Mouse (Mus musculus) neural tube, embryonic 14.5 days (tissue): ENCODE results near the gene Vmac. TPM values are rescaled to one million over a fixed set of nuclear protein-coding genes. Genes with fewer than 3 reads are reported as not detected.

ENCODE experiments used
- ATAC-seq: fragments of 200-750 bp; cut with Nextera tagmentation; 2 replicates; pipeline ENCODE4 v1.8.0; 2017; ENCODE audit warnings: low read depth, mild to moderate bottlenecking, moderate TSS enrichment, moderate library complexity
- H3K27ac ChIP-seq: fragments of 300-500 bp; sonication (generic); 2 replicates; pipeline ENCODE4 v1.5.1; 2014; ENCODE audit warnings: low read depth, mild to moderate bottlenecking, control low read depth, low read length, moderate library complexity, mixed read lengths
- H3K27me3 ChIP-seq: fragments of 300-500 bp; sonication (generic); 2 replicates; pipeline ENCODE4 v1.6.1; 2014; ENCODE audit warnings: low read length; ENCODE audit not compliant: control insufficient read depth, insufficient read depth
- H3K36me3 ChIP-seq: fragments of 300-500 bp; sonication (generic); 2 replicates; pipeline ENCODE4 v1.6.1; 2014; ENCODE audit warnings: low read length, mixed read lengths; ENCODE audit not compliant: control insufficient read depth, insufficient read depth
- H3K4me1 ChIP-seq: fragments of 300-500 bp; sonication (generic); 2 replicates; pipeline ENCODE4 v1.6.1; 2014; ENCODE audit warnings: low read length; ENCODE audit not compliant: control insufficient read depth, insufficient read depth
- H3K4me2 ChIP-seq: fragments of 300-500 bp; sonication (generic); 2 replicates; pipeline ENCODE4 v1.6.1; 2014; ENCODE audit warnings: mild to moderate bottlenecking, low read depth, low read length, control low read depth
- H3K4me3 ChIP-seq: fragments of 300-500 bp; sonication (generic); 2 replicates; pipeline ENCODE4 v1.5.1; 2014; ENCODE audit warnings: low read depth, low read length, control low read depth, mixed read lengths
- H3K9ac ChIP-seq: fragments of 300-500 bp; sonication (generic); replicated peaks from 2 replicates; pipeline ENCODE4 v1.6.1; 2014; ENCODE audit warnings: low read depth, mild to moderate bottlenecking, control low read depth, low read length, mixed read lengths
- H3K9me3 ChIP-seq: fragments of 300-500 bp; sonication (generic); 2 replicates; pipeline ENCODE4 v1.6.1; 2016; ENCODE audit warnings: low read length; ENCODE audit not compliant: control insufficient read depth
- WGBS: fragments of 180-500 bp; shearing (Covaris S2); extraction: QIAGEN DNeasy Blood & Tissue Kit; methylation state at CpG from one replicate; pipeline ENCODE4 v1.1.7; 2014; 5-methylcytosine and 5-hydroxymethylcytosine counted together
- polyA plus RNA-seq: library from polyadenylated mRNA; unstranded; fragments of >200 nt; fragmentation: Nextera tagmentation; extraction: Ambion mirVana; gene quantifications from 2 replicates; pipeline ENCODE4 v1.2.1, GENCODE M21; 2014

The Vmac gene
- polyA plus RNA-seq, 1 experiment from 2014 or later: 19.4 TPM

DNA sequence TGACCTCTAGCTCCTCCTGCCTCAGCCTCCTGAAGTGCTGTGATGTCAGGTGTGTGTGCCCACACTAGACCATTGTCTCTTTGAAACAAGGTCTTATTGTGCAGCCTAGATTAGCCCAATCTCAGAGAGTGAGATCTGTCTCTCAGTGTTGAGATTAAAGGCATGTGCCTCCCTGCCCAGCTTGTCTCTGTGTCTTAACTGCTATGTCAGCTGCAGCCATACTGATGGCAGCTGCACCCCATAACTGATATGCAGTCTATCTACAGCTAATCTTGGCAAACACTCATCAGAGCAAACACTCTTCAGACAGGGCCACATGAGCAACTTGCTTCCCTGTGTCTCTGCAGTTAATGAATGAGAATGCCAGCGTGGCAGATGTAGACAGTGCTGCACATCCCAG, 11.3 kb downstream of the Vmac start:
- Histone ChIP-seq H3K27ac (no peak overlapping the region), H3K36me3 (peaks cover 82% of the 10 kb centered on the region), H3K9me3 (no peaks in the 10 kb centered on the region), H3K4me3 (no peak overlapping the region), H3K4me2 (no peak overlapping the region), H3K27me3 (no peaks in the 10 kb centered on the region), H3K4me1 (no peaks in the 10 kb centered on the region), H3K9ac (no peak overlapping the region)
- 100% methylated on average over 1 of the region's 1 CpGs for WGBS
- no peak for ATAC-seq

DNA sequence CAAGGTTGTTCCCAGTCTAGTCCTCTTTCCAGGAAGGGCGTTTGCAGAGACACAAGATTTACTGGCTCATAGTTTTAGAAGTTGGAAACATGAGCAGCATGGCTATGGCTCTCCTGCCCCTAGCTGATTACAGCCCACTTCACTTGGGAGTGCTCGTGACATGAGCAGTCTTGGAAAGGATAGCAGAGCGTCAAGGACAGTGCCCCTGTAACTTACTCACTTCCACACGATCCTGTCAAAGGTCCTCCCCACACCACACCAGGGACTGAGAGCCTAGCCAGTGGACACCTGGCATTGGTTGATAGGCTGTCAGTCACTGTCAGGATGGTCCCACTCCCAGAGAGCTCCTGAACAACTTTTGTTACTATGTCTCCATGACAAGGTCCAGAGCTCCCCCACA, 14.8 kb downstream of the Vmac start:
- ATAC-seq: no peak
- Histone ChIP-seq H3K4me1 (no peaks in the 10 kb centered on the region), H3K9me3 (no peaks in the 10 kb centered on the region), H3K36me3 (peaks cover 81% of the 10 kb centered on the region), H3K9ac (no peak overlapping the region), H3K4me2 (no peak overlapping the region), H3K4me3 (no peak overlapping the region), H3K27ac (no peak overlapping the region), H3K27me3 (no peaks in the 10 kb centered on the region)
- 92% methylated on average over 4 of the region's 4 CpGs for WGBS

DNA sequence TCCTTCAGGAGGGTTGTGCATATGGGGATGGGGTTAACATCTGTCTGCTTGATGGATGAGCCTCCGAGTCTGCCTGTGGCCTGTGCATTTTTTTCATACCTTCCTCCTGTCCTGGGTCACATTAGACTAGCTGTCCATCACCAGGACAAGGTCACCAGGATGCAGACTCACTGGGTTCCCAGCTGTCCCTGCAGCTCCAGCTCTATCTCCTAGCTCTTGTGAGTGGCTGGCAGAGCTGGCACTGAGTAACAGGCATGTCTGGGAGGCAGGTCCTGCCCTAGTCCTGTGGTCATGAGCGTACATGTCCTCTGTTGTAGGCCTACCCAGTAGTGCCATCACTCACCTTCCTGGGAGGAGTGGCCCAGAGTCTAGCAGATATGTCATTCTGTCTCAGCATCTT, 17.4 kb downstream of the Vmac start:
- Histone ChIP-seq H3K4me2 (no peak overlapping the region), H3K36me3 (peaks cover 77% of the 10 kb centered on the region), H3K27ac (no peak overlapping the region), H3K4me3 (no peak overlapping the region), H3K9ac (no peak overlapping the region), H3K27me3 (no peaks in the 10 kb centered on the region), H3K4me1 (no peaks in the 10 kb centered on the region), H3K9me3 (no peaks in the 10 kb centered on the region)
- 94% methylated on average over 2 of the region's 2 CpGs for WGBS
- no peak for ATAC-seq

DNA sequence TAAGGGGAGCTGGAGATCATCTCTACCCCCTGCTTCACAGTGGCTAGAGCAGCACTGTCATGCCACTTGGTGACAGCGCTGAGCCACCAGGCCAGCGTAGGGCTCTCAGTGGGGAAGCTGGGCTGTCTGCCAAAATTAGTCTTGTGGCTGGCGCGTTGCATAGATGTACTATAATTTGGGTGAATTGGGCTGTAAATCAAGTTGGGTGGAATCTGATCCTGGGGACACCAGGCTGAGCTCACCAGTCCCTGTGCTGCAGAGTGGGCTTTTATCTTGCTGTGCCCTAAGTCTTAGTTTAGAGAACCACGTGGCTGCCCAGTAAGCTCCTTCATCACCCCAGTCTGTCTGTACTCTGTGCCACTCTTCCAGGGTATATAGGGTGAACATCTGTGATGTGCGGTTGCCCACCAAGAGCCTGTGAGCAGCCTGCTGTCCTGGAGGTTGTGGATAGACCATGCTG, 23.9 kb downstream of the Vmac start:
- Histone ChIP-seq H3K27ac (peak overlapping the region; percentile 16; the same call in 1 of the 2 replicates), H3K9ac (no peak overlapping the region), H3K36me3 (peaks cover 29% of the 10 kb centered on the region)

DNA sequence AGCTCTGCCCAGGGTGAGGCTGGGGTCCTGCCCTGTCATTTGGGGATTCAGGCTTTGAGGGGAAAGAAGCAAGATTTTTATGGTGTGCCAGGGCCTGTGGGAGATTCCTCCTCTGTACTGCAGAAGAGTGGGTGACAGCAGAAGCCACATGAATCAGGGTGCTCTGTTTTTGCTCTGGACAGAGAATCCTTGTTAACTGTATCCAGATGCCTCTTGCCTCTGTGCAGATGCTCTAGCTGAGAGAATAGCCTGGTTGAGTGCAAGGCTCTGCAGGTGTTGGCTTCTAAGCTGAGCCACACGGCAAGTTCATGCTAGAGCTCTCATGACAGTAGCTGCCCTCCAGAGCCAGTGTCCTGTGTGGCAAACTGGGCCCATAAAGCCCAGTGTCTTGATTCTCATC, 24.4 kb downstream of the Vmac start:
- WGBS: 52% methylated on average over 1 of the region's 1 CpGs
- ATAC-seq: peak; percentile 5; the same call in 1 of the 2 replicates
- Histone ChIP-seq H3K27me3 (no peaks in the 10 kb centered on the region), H3K27ac (peak overlapping the region; percentile 40), H3K4me1 (peaks cover 26% of the 10 kb centered on the region), H3K4me3 (no peak overlapping the region), H3K36me3 (peaks cover 24% of the 10 kb centered on the region), H3K9ac (no peak overlapping the region), H3K4me2 (no peak overlapping the region), H3K9me3 (no peaks in the 10 kb centered on the region)

More for the DNA sequence above, 23.9 kb downstream of the Vmac start:
- WGBS: 32% methylated on average over 6 of the region's 6 CpGs
- Histone ChIP-seq H3K9me3 (no peaks in the 10 kb centered on the region), H3K4me3 (no peak overlapping the region), H3K4me2 (no peak overlapping the region), H3K27me3 (no peaks in the 10 kb centered on the region), H3K4me1 (peaks cover 26% of the 10 kb centered on the region)
- peak; percentile 74 for ATAC-seq

DNA sequence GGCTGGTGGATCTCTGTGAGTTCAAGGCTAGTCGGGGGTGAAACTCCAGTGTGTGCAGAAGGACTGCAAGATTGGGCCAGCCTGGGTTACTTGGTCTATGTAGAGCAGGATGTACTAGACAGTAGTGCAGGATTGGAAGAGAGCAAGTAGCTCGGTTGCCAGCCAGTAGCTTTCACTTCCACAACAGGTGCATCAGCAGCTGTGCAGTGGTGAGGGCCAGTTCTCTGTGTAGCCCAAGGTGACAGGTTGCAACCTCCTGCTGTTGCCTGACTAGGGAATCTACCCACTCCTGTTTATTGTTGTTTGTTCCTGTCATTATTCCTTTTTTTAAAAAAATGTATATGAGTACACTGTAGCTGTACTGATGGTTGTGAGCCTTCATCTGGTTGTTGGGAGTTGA, 29.1 kb downstream of the Vmac start:
- H3K9me3 ChIP-seq: no peaks in the 10 kb centered on the region
- H3K4me2 ChIP-seq: no peak overlapping the region
- peaks cover 11% of the 10 kb centered on the region for H3K36me3 ChIP-seq
- WGBS: 98% methylated on average over 2 of the region's 2 CpGs
- peaks cover 14% of the 10 kb centered on the region for H3K4me1 ChIP-seq
- no peak overlapping the region for H3K4me3 ChIP-seq
- no peak overlapping the region for H3K27ac ChIP-seq
- no peaks in the 10 kb centered on the region for H3K27me3 ChIP-seq
- no peak overlapping the region for H3K9ac ChIP-seq
- ATAC-seq: no peak

DNA sequence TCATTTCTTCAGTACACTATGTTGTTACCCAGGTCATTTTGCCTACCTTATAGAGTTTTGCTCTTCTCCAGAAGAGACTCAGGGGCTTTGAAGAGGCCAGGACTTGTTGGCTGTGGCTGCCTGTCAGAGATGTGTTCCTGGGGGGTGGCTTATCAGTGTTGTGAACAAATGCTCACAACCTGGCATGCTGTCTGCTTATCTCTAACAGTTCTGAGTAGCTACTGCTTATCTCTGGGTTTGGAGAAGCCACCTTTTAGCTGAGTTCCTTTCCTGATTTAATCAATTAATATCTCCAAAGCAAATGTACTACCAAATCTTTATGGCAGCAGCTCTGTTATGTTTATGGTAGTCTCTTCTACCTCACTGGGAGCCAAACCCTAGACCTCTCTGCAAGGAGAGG, 29.8 kb downstream of the Vmac start:
- H3K9ac ChIP-seq: no peak overlapping the region
- no peak overlapping the region for H3K4me3 ChIP-seq
- no peak overlapping the region for H3K4me2 ChIP-seq
- H3K4me1 ChIP-seq: peaks cover 8% of the 10 kb centered on the region; the same call in 1 of the 2 replicates
- H3K36me3 ChIP-seq: peaks cover 11% of the 10 kb centered on the region
- no peak for ATAC-seq
- H3K27ac ChIP-seq: no peak overlapping the region
- H3K9me3 ChIP-seq: no peaks in the 10 kb centered on the region
- no peaks in the 10 kb centered on the region for H3K27me3 ChIP-seq

DNA sequence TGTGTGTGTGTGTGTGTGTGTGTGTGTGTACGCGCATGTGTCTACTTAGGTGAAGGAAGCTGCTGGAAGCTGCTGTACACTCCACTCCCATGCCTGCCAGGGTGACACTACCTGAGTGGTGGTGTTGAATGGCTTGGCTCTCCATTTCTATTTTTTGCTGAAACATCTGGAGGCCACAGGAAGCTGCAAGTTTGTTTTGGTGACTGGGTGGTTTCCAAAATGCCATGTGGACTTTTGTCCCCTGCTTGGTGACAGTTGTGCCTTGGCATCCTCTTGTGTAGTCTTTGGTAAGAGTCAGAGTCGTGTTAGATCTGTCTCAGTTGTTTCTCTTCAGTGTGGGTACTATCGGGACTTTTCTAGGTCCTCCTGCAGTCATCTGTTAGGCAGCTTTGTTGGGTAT, 31.0 kb downstream of the Vmac start:
- Histone ChIP-seq H3K4me1 (no peaks in the 10 kb centered on the region), H3K9me3 (no peaks in the 10 kb centered on the region), H3K27me3 (no peaks in the 10 kb centered on the region), H3K27ac (no peak overlapping the region), H3K4me2 (no peak overlapping the region), H3K4me3 (no peak overlapping the region), H3K36me3 (peaks cover 11% of the 10 kb centered on the region; the same call in 1 of the 2 replicates), H3K9ac (no peak overlapping the region)
- no peak for ATAC-seq
- 95% methylated on average over 4 of the region's 4 CpGs for WGBS

DNA sequence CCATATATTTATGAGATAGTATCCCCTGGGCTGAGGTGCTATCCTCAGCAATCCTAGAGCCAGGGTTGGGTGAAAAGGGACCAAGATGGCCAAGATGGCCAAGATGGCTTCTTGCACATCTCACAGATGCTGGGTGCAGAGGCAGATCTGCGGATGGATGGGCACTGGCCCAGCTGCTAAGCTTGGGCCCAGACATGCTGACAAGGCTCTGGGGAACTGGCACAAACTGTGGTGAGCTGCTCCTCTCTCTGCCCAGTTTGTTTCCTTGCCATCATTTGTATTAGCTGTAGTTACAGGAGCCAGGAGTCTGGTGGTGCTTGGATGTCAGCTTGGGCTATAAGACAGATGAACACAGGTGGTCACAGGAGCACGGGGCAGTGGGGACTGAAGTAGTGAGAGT, 33.2 kb downstream of the Vmac start:
- H3K27me3 ChIP-seq: no peaks in the 10 kb centered on the region
- peaks cover 13% of the 10 kb centered on the region; the same call in 1 of the 2 replicates for H3K36me3 ChIP-seq
- 85% methylated on average over 2 of the region's 2 CpGs for WGBS
- no peak for ATAC-seq
- no peak overlapping the region for H3K27ac ChIP-seq
- no peaks in the 10 kb centered on the region for H3K4me1 ChIP-seq
- no peak overlapping the region for H3K4me3 ChIP-seq
- no peak overlapping the region for H3K9ac ChIP-seq
- no peaks in the 10 kb centered on the region for H3K9me3 ChIP-seq
- no peak overlapping the region for H3K4me2 ChIP-seq
